Mouse (Mus musculus) E14TG2a.4 (cell line): Measurements from ENCODE around the gene Olfr1423.
A peak's percentile ranks its signal among the peaks of the same experiment; 100 is the strongest.

ENCODE experiments used
- H3K27me3 ChIP-seq: 2 replicates; pipeline ENCODE4 v1.6.1; 2014; ENCODE audit warnings: low read length, control low read depth; ENCODE audit not compliant: insufficient read depth
- H3K36me3 ChIP-seq: 2 replicates; pipeline ENCODE4 v1.6.1; 2014; ENCODE audit warnings: low read length, control low read depth; ENCODE audit not compliant: insufficient read depth
- H3K4me1 ChIP-seq: replicated peaks from 2 replicates; pipeline ENCODE4 v1.6.1; 2014; ENCODE audit warnings: low read depth, low read length, control low read depth
- H3K4me3 ChIP-seq: replicated peaks from 2 replicates; pipeline ENCODE4 v1.5.1; 2014; ENCODE audit warnings: mild to moderate bottlenecking, low read length
- H3K9me3 ChIP-seq: 2 replicates; pipeline ENCODE4 v1.6.1; 2014; ENCODE audit warnings: low read length, control low read depth
- CTCF ChIP-seq: conservative IDR thresholded peaks from 2 replicates; pipeline ENCODE4 v1.5.1; 2014; ENCODE audit warnings: low read length
- NANOG ChIP-seq: IDR thresholded peaks from 2 replicates; pipeline ENCODE4 v1.6.1; 2014; ENCODE audit warnings: borderline replicate concordance, low read length, mixed read lengths
- POU5F1 ChIP-seq: IDR thresholded peaks from 2 replicates; pipeline ENCODE4 v1.6.1; 2014; ENCODE audit warnings: low read length, borderline replicate concordance

The Olfr1423 gene

DNA sequence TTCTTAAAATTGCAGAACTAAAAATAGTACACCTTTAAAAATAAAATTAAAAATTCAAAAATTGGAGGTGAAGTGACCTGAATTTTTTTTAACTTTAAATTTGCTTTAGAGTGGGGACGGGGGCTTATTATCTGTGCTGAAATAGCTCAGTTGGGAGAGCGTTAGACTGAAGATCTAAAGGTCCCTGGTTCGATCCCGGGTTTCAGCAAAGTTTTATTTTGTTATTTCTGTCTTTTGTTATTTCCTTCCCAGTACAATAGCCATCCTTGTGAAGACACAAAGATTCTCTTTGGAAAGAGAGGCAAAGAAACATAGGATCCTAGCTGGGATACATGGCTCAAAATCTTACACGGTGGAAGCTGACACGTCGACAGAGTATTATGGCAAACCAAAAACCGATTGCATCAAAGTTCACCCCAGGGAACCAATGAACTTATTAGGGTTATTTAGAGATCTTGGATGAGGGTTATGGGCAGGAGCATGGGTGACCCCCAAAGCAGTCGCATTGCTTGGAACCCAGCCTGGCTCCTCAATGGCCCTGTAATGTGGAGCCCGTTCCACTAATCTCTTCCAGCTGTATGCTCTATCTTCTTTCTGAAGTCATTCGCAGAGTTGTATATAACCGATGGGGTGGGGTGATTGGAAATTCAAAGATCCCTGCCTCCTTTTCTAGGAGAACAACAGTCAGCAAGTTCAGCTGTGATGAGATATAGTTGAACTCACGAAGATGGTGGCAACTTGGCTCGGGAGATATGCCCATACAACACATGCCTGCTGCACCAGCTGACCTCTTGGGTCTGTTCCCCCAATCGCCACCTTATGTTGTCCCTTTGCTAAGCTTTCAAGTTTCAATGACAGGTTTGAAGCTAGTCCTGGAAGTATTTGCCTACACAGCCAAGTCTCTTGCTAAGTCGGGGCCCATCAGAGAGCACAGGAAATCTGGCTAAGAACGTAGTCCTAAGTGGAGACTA, 32.4 kb downstream of the Olfr1423 start:
- H3K27me3 ChIP-seq = peaks cover 6% of the 10 kb centered on the region; the same call in 1 of the 2 replicates
- TF ChIP-seq POU5F1 = no peak
- TF ChIP-seq NANOG = no peak
- no peak for TF ChIP-seq CTCF
- no peaks in the 10 kb centered on the region for H3K36me3 ChIP-seq
- H3K4me3 ChIP-seq = peak overlapping the region; percentile 48; the same call in 1 of the 2 replicates
- H3K9me3 ChIP-seq = no peaks in the 10 kb centered on the region
- peaks cover 45% of the 10 kb centered on the region for H3K4me1 ChIP-seq

DNA sequence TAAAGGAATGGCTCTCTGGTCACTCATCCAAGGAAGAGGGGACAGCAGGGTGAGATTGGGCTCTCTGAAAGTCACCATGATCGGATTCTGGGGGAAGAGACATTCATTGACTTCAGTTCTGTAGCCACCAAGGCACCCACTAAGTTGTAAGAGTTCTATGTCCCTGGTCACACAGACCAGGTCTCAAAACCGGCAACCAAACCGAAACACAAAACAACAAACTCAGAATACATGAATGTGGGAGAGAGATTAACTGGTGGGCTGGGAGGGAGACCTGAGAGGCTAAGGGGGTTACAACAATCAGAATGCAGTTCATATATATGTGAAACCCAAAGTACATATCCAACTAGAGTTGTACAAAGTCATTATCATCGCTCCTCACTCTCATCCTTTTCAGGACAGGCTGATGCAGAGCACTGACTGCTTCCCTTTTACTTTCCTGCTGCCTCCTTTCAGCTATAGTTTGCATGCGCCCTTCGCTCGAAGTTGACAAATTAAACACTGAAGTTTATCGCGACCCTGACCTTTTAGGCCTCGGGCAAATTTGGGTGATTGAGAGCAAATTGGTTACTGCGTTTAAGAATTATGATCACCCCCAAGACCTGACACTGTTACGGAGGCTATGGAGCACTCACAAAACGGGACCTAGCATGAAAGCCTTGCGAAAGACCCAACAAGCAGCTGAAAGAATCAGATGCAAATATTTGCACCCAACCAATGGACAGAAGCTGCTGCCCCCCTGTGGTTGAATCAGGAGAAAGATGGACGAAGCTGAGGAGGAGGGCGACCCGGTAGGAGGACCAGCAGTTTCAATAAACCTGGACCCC, 33.8 kb downstream of the Olfr1423 start:
- Histone ChIP-seq H3K36me3 (no peaks in the 10 kb centered on the region), H3K4me1 (peaks cover 49% of the 10 kb centered on the region), H3K4me3 (peak overlapping the region; percentile 79), H3K27me3 (peaks cover 2% of the 10 kb centered on the region; the same call in 1 of the 2 replicates), H3K9me3 (no peaks in the 10 kb centered on the region)
- TF ChIP-seq POU5F1 (no peak), CTCF (peak; percentile 23; the same call in 1 of the 2 replicates)

DNA sequence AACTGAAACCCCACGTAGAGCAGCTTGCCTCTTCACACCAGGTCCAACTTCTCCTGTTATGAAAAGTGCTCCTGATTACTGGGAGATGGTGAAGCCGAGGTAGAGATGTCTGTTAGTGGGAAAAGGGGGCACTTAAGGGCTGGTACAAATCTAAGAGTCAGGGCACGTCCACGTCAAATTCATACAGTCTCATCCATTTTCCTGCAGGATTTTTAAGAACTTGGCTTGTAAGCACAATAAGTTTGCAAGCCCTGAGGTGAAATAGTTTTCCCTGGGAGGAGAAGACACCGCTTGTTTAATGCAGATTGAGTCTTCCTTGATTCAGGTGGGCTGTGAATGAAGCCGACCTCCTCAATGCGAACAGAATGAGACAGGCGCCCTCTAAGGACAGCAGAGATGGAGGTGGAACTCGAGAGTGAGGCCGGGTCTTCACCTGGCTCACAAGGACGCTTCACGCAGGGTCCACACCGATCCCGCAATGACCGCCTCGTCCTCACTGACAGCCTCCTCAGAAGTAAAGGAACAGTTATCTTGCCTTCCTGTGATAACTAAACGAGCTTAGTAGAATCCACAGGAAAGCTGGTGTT, 34.7 kb downstream of the Olfr1423 start:
- Histone ChIP-seq H3K36me3 (no peaks in the 10 kb centered on the region), H3K4me1 (peaks cover 50% of the 10 kb centered on the region), H3K4me3 (peak overlapping the region; percentile 79), H3K9me3 (no peaks in the 10 kb centered on the region), H3K27me3 (peaks cover 2% of the 10 kb centered on the region; the same call in 1 of the 2 replicates)
- TF ChIP-seq CTCF (no peak), NANOG (no peak), POU5F1 (no peak)

DNA sequence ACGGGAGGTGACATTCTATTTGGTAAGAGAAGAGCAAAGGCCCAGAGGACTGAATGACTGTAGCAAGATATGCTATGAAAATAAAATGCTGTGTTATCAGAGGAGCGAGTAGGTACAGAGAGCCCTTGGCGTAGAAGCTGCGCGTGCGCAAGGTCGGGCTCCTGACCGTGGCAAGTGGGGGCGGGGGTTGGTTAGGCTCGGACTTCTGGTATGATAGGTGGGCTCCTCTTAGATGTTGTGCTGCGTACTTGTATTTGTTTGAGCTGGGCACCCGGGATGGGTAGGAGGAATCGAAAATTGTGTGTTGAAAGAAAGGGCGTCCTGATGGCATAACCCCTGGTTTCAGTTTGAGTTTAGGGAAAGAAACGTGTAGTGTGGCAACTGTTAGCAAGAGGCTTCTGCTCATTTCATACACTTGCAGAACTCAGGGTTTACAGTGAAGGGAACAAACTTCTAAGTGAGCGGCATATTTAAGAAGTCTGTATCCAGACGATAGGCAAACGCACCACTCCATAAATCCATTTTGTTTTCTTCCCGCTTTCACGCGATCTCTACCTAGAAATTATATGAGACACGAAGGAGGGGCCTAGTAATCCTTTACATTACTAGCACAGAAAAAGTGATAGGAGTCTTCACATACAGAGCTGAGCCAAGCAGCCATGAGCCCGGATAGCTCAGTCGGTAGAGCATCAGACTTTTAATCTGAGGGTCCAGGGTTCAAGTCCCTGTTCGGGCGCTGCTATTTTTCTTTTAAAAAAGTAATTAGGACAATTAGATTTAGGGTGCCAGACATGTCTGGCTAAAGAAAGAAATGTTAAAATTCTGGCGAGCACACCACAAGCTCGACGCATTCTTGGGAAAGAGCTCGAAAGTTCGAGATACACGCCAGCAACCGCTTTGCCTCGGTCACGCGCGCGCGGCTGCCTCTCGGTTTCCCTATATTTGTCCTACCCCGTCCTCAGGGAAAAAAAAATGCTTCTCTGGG, 35.4 kb downstream of the Olfr1423 start:
- no peaks in the 10 kb centered on the region for H3K9me3 ChIP-seq
- H3K4me3 ChIP-seq = peak overlapping the region; percentile 79
- peaks cover 2% of the 10 kb centered on the region; the same call in 1 of the 2 replicates for H3K27me3 ChIP-seq
- TF ChIP-seq POU5F1 (no peak), CTCF (no peak), NANOG (no peak)
- H3K36me3 ChIP-seq = no peaks in the 10 kb centered on the region
- H3K4me1 ChIP-seq = peaks cover 53% of the 10 kb centered on the region

DNA sequence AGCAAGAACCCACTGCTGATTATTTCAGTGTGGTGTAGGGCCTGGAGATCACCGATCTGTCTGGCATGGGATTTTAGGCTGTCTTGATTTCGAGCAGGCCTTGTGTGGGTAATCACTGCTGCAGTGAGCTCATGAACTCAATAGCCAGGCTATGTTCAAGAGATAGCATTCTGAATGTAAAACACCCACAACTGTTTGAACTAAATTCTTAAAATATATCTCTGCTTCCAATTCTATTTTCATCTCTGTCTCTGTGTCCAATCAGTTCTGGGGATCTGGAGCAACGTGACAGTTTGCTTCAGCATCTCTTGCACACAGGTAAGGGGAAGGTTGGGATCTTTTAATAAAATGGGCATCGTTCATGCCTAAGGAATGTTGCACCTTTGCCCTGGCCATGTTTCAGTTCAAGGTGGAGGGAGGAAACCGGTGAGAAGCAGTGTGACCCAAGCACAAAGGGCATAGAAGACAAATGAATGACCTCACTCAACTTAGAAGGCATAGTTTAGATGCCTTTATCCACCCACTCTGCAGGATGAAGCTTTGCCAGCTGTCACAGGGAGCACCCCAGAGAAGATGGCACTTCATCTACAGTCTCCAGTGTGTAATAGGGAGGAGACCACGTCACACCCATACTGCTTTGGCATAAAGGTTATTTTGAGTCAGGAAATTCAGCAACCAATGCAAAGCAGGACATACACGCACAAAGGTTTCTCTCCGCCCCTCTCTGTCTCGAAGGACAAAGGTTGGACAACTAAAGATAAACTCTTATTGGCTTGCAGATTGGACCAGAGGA, 36.7 kb downstream of the Olfr1423 start:
- no peaks in the 10 kb centered on the region for H3K36me3 ChIP-seq
- no peak for TF ChIP-seq CTCF
- no peak for TF ChIP-seq POU5F1
- TF ChIP-seq NANOG = no peak

DNA sequence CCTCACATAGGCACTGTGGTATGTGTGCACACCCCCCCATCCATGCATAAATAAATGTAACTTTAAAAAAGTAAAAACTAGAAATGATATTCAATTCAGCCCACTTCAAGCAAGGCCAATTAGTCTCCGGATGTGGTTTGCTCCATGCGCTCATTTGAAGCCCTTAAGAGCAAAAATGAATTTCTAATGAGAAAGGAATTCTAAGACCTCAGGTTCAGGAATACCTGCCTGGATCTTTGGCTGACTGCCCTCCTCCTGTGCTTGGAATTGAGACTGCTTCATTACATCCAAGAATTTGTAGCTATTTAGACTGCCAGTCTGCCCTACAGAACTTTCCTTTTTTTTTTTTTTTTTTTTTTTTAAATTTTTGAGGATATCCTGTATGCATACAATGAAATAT, 37.5 kb downstream of the Olfr1423 start:
- no peaks in the 10 kb centered on the region for H3K9me3 ChIP-seq
- peaks cover 63% of the 10 kb centered on the region for H3K4me1 ChIP-seq
- TF ChIP-seq CTCF = no peak
- H3K27me3 ChIP-seq = peaks cover 2% of the 10 kb centered on the region; the same call in 1 of the 2 replicates
- H3K36me3 ChIP-seq = no peaks in the 10 kb centered on the region
- H3K4me3 ChIP-seq = no peak overlapping the region

More for the DNA sequence above, 36.7 kb downstream of the Olfr1423 start:
- Histone ChIP-seq H3K9me3 (no peaks in the 10 kb centered on the region), H3K4me3 (peak overlapping the region; percentile 79), H3K27me3 (peaks cover 2% of the 10 kb centered on the region; the same call in 1 of the 2 replicates), H3K4me1 (peaks cover 63% of the 10 kb centered on the region)

DNA sequence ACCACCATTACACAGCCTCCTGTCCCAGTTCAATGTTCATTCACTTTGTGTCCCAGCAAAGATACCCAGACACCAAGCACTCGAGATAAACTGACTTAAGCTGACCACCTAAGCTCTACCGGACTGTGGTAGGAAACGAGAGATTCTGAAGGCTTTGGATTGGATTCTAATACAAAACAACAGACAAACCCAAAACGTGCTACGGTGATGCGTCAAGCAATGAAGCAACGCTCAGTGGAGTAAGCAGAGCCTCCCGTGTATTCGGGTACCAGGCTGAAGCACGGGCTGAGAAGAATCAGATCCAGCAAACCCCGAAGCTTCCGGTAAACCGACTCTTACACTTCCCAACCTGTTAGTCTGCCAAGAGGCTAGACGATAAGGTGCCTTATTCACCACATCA, 38.3 kb downstream of the Olfr1423 start:
- Histone ChIP-seq H3K9me3 (no peaks in the 10 kb centered on the region), H3K4me3 (peak overlapping the region; percentile 64), H3K36me3 (no peaks in the 10 kb centered on the region), H3K27me3 (peaks cover 2% of the 10 kb centered on the region; the same call in 1 of the 2 replicates), H3K4me1 (peaks cover 59% of the 10 kb centered on the region)
- TF ChIP-seq NANOG = no peak
- no peak for TF ChIP-seq POU5F1
- no peak for TF ChIP-seq CTCF
